Mouse (Mus musculus): ENCODE results near the gene Ebna1bp2.

Ebna1bp2 gene

GRCm38 (mm10) chr4:118620279-118620966 lies at the start of gene Ebna1bp2, which contains the start of gene Cfap57:
Gene Ebna1bp2 (plus strand): TSS chr4:118620799.
Gene Cfap57 (minus strand): TSS chr4:118620777.
- peak; percentile 94 to 95 for DNase-seq (ENCODE audit: low spot score in 2 of 2)

GRCm38 (mm10) chr4:118571441-118571840 lies 49.2 kb upstream of the Ebna1bp2 start:
- DNase-seq (ENCODE audit: low spot score in 2 of 2): no peak

GRCm38 (mm10) chr4:118576097-118576496 lies 44.5 kb upstream of the Ebna1bp2 start:
- DNase-seq (ENCODE audit: low spot score in 2 of 2): peak; percentile 39 to 61

- peak in 1 of 2 experiments; percentile 6 for DNase-seq (ENCODE audit: low spot score in 2 of 2)
Measured at GRCm38 (mm10) chr4:118579313-118579712, 41.3 kb upstream of the Ebna1bp2 start.

GRCm38 (mm10) chr4:118581508-118581907 lies 39.1 kb upstream of the Ebna1bp2 start:
- DNase-seq (ENCODE audit: low spot score in 2 of 2): no peak

GRCm38 (mm10) chr4:118582629-118583028 lies 38.0 kb upstream of the Ebna1bp2 start:
- DNase-seq (ENCODE audit: low spot score in 2 of 2): no peak

- DNase-seq (ENCODE audit: low spot score in 2 of 2): no peak
Measured at GRCm38 (mm10) chr4:118589053-118589732, 31.4 kb upstream of the Ebna1bp2 start.

- no peak for DNase-seq (ENCODE audit: low spot score in 2 of 2)
Measured at GRCm38 (mm10) chr4:118589733-118590130, 30.9 kb upstream of the Ebna1bp2 start.

- DNase-seq (ENCODE audit: low spot score in 2 of 2): no peak
Measured at GRCm38 (mm10) chr4:118604065-118604464, 16.5 kb upstream of the Ebna1bp2 start.

GRCm38 (mm10) chr4:118609836-118610235 lies 10.8 kb upstream of the Ebna1bp2 start:
- DNase-seq (ENCODE audit: low spot score in 2 of 2): no peak

GRCm38 (mm10) chr4:118612619-118613018 lies 8.0 kb upstream of the Ebna1bp2 start:
- DNase-seq (ENCODE audit: low spot score in 2 of 2): peak; percentile 22 to 25

- DNase-seq (ENCODE audit: low spot score in 2 of 2): no peak
Measured at GRCm38 (mm10) chr4:118615412-118615811, 5.2 kb upstream of the Ebna1bp2 start.

GRCm38 (mm10) chr4:118620967-118621320 lies 345 bp downstream of the Ebna1bp2 start:
- no peak for DNase-seq (ENCODE audit: low spot score in 2 of 2)

- no peak for DNase-seq (ENCODE audit: low spot score in 2 of 2)
Measured at GRCm38 (mm10) chr4:118621781-118622180, 1.2 kb downstream of the Ebna1bp2 start.

- DNase-seq (ENCODE audit: low spot score in 2 of 2): no peak
Measured at GRCm38 (mm10) chr4:118630261-118630660, 9.7 kb downstream of the Ebna1bp2 start.

GRCm38 (mm10) chr4:118642346-118643190 lies 22.0 kb downstream of the Ebna1bp2 start:
- DNase-seq (ENCODE audit: low spot score in 2 of 2): no peak

- DNase-seq (ENCODE audit: low spot score in 2 of 2): peak; percentile 14 to 44
Measured at GRCm38 (mm10) chr4:118645234-118645633, 24.6 kb downstream of the Ebna1bp2 start.

GRCm38 (mm10) chr4:118658652-118659051 lies 38.1 kb downstream of the Ebna1bp2 start, which contains the start of gene Olfr62:
Gene Olfr62 (plus strand): TSS chr4:118658952.
- no peak for DNase-seq (ENCODE audit: low spot score in 2 of 2)

Measured in natural killer cell, adult 2 months (primary cell).